Mouse (Mus musculus) testis, adult 2 months (tissue): ENCODE results near the gene Gm43552.

ENCODE experiments used
- CTCF ChIP-seq: fragments of 200-500 bp; IDR thresholded peaks from 2 replicates; pipeline ENCODE4 v1.5.1; 2012; ENCODE audit warnings: low read depth, mild to moderate bottlenecking, inconsistent platforms, low read length, moderate library complexity; ENCODE audit not compliant: control insufficient read depth, insufficient read depth, insufficient replicate concordance
- POLR2A ChIP-seq: fragments of 200-500 bp; IDR thresholded peaks from 2 replicates; pipeline ENCODE4 v1.6.1; 2012; ENCODE audit warnings: low read depth, mild to moderate bottlenecking, inconsistent platforms, low read length, moderate library complexity; ENCODE audit not compliant: control insufficient read depth

DNA sequence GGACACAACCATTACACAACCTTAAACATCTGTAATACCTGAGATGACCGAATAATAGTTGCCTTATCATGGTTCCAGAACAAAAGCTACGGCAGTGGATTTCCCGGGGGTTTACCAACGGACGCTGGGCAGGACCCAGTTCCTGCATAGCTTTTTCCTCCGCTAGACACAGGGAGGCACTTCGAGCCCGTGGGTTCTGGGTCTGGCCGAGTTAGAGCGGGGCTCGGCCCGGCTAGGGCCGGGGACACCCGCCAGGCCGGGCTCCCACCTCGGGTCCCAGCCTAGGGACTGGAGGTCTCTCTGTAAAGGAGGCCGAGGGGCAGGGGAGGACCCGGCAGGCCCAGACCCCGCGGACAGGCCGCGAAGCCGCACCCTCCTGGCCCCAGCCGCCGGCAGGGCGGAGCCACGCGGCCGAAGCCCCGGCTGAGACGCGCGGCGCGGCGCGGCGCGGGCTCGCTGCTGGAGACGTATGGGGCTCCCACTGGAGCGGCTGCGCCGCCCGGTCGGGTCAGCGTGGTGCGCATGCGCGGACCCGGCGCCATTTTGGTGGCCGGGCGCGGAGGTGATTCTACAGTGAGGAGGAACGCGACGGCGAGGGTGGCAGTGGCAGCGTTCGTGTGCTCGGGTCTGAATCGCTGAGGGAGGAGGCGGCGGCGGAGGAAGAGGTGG is 44.3 kb upstream of the Gm43552 start, which contains the start of the genes Smim14 and Ube2k:
- TF ChIP-seq POLR2A (peak; percentile 93), CTCF (no peak)
